Mouse (Mus musculus) ES-E14 (cell line): ENCODE measurements around the gene Gpr89.

Experiments used
- HCFC1 ChIP-seq: IDR thresholded peaks from 2 replicates; pipeline ENCODE4 v1.6.1; 2012; ENCODE audit warnings: low read length, inconsistent platforms, borderline replicate concordance; ENCODE audit not compliant: insufficient read depth
- MAFK ChIP-seq: IDR thresholded peaks from 2 replicates; pipeline ENCODE4 v1.6.1; 2014; ENCODE audit warnings: mild to moderate bottlenecking, low read depth, low read length, inconsistent platforms; ENCODE audit not compliant: insufficient read depth

DNA sequence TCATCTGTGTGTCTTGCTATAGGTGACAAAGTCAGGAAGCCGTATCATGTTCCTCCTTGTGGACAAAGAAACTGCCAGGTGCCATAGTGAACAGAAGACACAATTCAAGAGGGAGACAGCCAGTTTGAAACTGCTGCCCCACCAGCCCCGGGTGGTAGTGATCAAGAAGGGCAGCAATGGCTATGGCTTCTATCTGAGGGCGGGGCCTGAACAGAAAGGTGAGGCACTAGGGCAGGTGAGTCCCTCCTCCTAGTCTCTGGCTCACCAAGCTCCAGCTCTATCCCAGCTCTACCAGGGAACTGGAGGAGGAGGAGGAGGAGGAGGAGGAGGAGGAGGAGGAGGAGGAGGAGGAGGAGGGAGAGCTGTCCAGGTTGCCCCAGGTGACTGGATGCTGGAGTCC, 49.3 kb downstream of the Gpr89 start:
- TF ChIP-seq MAFK (no peak), HCFC1 (no peak)
